Mouse (Mus musculus) regulatory T cell (primary cell): ENCODE results near the gene Slc26a8.

Source experiments
- in situ Hi-C: fragments of 300-600 bp; cut with MboI, MseI; formaldehyde crosslinking; loops from one replicate; pipeline ENCODE4 v1.15.1; 2025; ENCODE audit warnings: high pct_unique_total_duplicates

The Slc26a8 gene

GRCm38 (mm10) chr17:28699789-28700188 lies 9.8 kb upstream of the Slc26a8 start:
- in situ Hi-C loops = loop anchor here (5.0 kb wide), 1 partner anchor 563 kb away; the partner anchor contains the start of gene Ppil1

- in situ Hi-C loops = loop anchor here (5.0 kb wide), 1 partner anchor 564 kb away; the partner anchor contains the start of gene Ppil1
Measured at GRCm38 (mm10) chr17:28698672-28699071, 8.6 kb upstream of the Slc26a8 start.

- in situ Hi-C loops = loop anchor here (5.0 kb wide), 1 partner anchor 564 kb away; the partner anchor contains the start of gene Ppil1
Measured at GRCm38 (mm10) chr17:28698245-28698644, 8.2 kb upstream of the Slc26a8 start.

GRCm38 (mm10) chr17:28697290-28698195 lies 7.5 kb upstream of the Slc26a8 start:
- in situ Hi-C loops = loop anchor here (5.0 kb wide), 1 partner anchor 565 kb away; the partner anchor contains the start of gene Ppil1

- in situ Hi-C loops = loop anchor here (5.0 kb wide), 1 partner anchor 566 kb away; the partner anchor contains the start of gene Ppil1
Measured at GRCm38 (mm10) chr17:28696641-28697040, 6.6 kb upstream of the Slc26a8 start.

GRCm38 (mm10) chr17:28694832-28695231 lies 4.8 kb upstream of the Slc26a8 start:
- in situ Hi-C loops = loop anchor here (5.0 kb wide), 1 partner anchor 567 kb away; the partner anchor contains the start of gene Ppil1

GRCm38 (mm10) chr17:28694078-28694477 lies 4.0 kb upstream of the Slc26a8 start:
- in situ Hi-C loops = no loop called here

- in situ Hi-C loops = no loop called here
Measured at GRCm38 (mm10) chr17:28693086-28693485, 3.1 kb upstream of the Slc26a8 start.

- in situ Hi-C loops = no loop called here
Measured at GRCm38 (mm10) chr17:28692341-28692710, 2.3 kb upstream of the Slc26a8 start.

GRCm38 (mm10) chr17:28691687-28692340 lies 1.8 kb upstream of the Slc26a8 start:
- in situ Hi-C loops = no loop called here

- in situ Hi-C loops = no loop called here
Measured at GRCm38 (mm10) chr17:28690776-28691686, 998 bp upstream of the Slc26a8 start, which contains the start of gene Mapk14. Gene Mapk14, plus strand, starts transcription at chr17:28691329.

GRCm38 (mm10) chr17:28687354-28687753 lies 2.7 kb downstream of the Slc26a8 start:
- in situ Hi-C loops = no loop called here

- in situ Hi-C loops = no loop called here
Measured at GRCm38 (mm10) chr17:28684631-28685030, 5.4 kb downstream of the Slc26a8 start.

- in situ Hi-C loops = no loop called here
Measured at GRCm38 (mm10) chr17:28683601-28684000, 6.4 kb downstream of the Slc26a8 start.

- in situ Hi-C loops = no loop called here
Measured at GRCm38 (mm10) chr17:28682311-28683084, 7.5 kb downstream of the Slc26a8 start.

- in situ Hi-C loops = no loop called here
Measured at GRCm38 (mm10) chr17:28659564-28659963, 30.5 kb downstream of the Slc26a8 start.

- in situ Hi-C loops = no loop called here
Measured at GRCm38 (mm10) chr17:28657936-28658335, 32.1 kb downstream of the Slc26a8 start.

- in situ Hi-C loops = no loop called here
Measured at GRCm38 (mm10) chr17:28650268-28650667, 39.8 kb downstream of the Slc26a8 start.

- in situ Hi-C loops = loop anchor here (5.0 kb wide), 1 partner anchor 56 kb away; no protein-coding TSS in a partner anchor
Measured at GRCm38 (mm10) chr17:28648607-28649370, 41.2 kb downstream of the Slc26a8 start.
